Mouse (Mus musculus) lung, postnatal 0 days (tissue): Measurements from ENCODE around the gene Nup88.

Experiments used
- CTCF ChIP-seq: IDR thresholded peaks from 2 replicates; pipeline ENCODE4 v1.5.1; 2016; ENCODE audit warnings: antibody characterized with exemption, mild to moderate bottlenecking
- EP300 ChIP-seq: IDR thresholded peaks from 2 replicates; pipeline ENCODE4 v1.6.1; 2016; ENCODE audit warnings: antibody characterized with exemption, mild to moderate bottlenecking, control low read depth

DNA sequence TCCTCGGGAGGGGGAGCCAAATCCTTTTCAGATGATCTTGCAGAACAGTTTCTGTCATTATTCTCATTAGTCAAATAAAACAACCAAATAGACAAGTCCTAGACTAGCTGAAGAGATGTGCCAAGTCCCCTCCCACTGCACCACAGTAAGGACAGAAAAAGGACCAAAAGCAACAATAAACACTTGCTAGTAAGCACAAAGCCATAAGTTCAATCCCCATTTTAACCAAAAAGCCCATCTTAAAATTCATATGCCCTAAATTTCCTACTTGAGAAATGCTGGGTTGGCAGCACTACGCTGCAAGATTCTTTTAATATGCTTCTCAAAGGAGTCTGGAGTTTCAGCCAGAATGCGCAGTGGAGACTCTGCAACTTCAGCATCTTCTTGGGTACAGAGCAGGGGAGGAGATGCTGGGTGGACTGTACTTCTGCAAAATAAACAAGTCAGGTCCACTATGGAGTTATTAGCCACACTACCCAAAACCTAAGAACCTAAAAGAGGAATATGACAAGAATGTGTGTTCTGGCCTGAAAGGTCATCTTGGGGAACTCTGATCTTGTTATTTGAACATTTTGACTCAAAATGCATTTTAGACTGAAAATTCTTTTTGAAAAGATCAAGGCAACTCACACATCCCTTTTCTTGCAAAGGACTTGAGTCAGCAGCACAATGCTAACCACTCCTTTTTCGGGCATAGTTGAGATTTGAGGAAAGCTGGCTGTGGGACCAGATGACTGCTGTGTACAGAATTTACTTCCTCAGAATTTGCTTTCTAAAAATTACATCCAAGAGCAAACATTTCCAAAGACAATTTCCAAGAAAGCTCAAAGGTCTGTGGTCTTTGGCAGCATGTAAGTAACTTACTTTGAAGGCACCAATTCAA, 24.6 kb downstream of the Nup88 start:
- TF ChIP-seq CTCF (no peak), EP300 (no peak)
